Mouse (Mus musculus) inflammation-experienced regulatory T-cells, adult 6 months (primary cell): ENCODE measurements around the gene Csmd2. TPM values are rescaled to one million over a fixed set of nuclear protein-coding genes. Genes with fewer than 3 reads are reported as not detected.

ENCODE experiments used
- ATAC-seq: one replicate; pipeline ENCODE4 v1.8.0; 2017
- polyA plus RNA-seq, 3 experiments: library from polyadenylated mRNA; unstranded; fragments of 100-300 nt; shearing (Covaris generic); gene quantifications; one replicate each; pipeline ENCODE4 v1.2.1; 2017

Gene Csmd2
- polyA plus RNA-seq, 3 experiments from 2014 or later = not detected

- ATAC-seq = no peak
These were observed 354.6 kb downstream of the Csmd2 start for GRCm38 (mm10) chr4:128342208-128342607.

GRCm38 (mm10) chr4:128358751-128359150 lies 371.1 kb downstream of the Csmd2 start:
- no peak for ATAC-seq

GRCm38 (mm10) chr4:128365851-128366250 lies 378.2 kb downstream of the Csmd2 start:
- ATAC-seq = no peak

GRCm38 (mm10) chr4:128368088-128368487 lies 380.4 kb downstream of the Csmd2 start:
- ATAC-seq = no peak

- no peak for ATAC-seq
These were observed 384.1 kb downstream of the Csmd2 start for GRCm38 (mm10) chr4:128371766-128372165.

- no peak for ATAC-seq
These were observed 385.5 kb downstream of the Csmd2 start for GRCm38 (mm10) chr4:128373196-128373595.

GRCm38 (mm10) chr4:128374051-128374450 lies 386.4 kb downstream of the Csmd2 start:
- ATAC-seq = no peak

- ATAC-seq = no peak
These were observed 391.3 kb downstream of the Csmd2 start for GRCm38 (mm10) chr4:128378946-128379345.

GRCm38 (mm10) chr4:128381331-128381730 lies 393.7 kb downstream of the Csmd2 start:
- ATAC-seq = no peak

GRCm38 (mm10) chr4:128383800-128384199 lies 396.1 kb downstream of the Csmd2 start:
- ATAC-seq = no peak

GRCm38 (mm10) chr4:128391484-128391883 lies 403.8 kb downstream of the Csmd2 start:
- ATAC-seq = no peak

GRCm38 (mm10) chr4:128392279-128392678 lies 404.6 kb downstream of the Csmd2 start:
- ATAC-seq = no peak

- no peak for ATAC-seq
These were observed 406.2 kb downstream of the Csmd2 start for GRCm38 (mm10) chr4:128393864-128394263.

- no peak for ATAC-seq
These were observed 409.0 kb downstream of the Csmd2 start for GRCm38 (mm10) chr4:128396616-128397015.

- ATAC-seq = no peak
These were observed 410.1 kb downstream of the Csmd2 start for GRCm38 (mm10) chr4:128397804-128398203.

- no peak for ATAC-seq
These were observed 411.3 kb downstream of the Csmd2 start for GRCm38 (mm10) chr4:128398948-128399347.

- ATAC-seq = no peak
These were observed 412.4 kb downstream of the Csmd2 start for GRCm38 (mm10) chr4:128400016-128400415.

GRCm38 (mm10) chr4:128401591-128401990 lies 413.9 kb downstream of the Csmd2 start:
- ATAC-seq = no peak

GRCm38 (mm10) chr4:128402706-128403105 lies 415.0 kb downstream of the Csmd2 start:
- ATAC-seq = no peak

GRCm38 (mm10) chr4:128405576-128405975 lies 417.9 kb downstream of the Csmd2 start:
- no peak for ATAC-seq

GRCm38 (mm10) chr4:128407084-128407845 lies 419.6 kb downstream of the Csmd2 start:
- no peak for ATAC-seq

GRCm38 (mm10) chr4:128411941-128412630 lies 424.4 kb downstream of the Csmd2 start:
- ATAC-seq = no peak

GRCm38 (mm10) chr4:128414741-128415140 lies 427.1 kb downstream of the Csmd2 start:
- ATAC-seq = no peak

GRCm38 (mm10) chr4:128419988-128420617 lies 432.4 kb downstream of the Csmd2 start:
- no peak for ATAC-seq
